Mouse (Mus musculus) frontal cortex, postnatal 25 days (tissue): ENCODE results near the gene Cfap46.

Experiments
- DNase-seq, 2 experiments: peaks; one replicate each; pipeline ENCODE4 v3.0.0; 2022; ENCODE audit warnings: low spot score in 2 of 2

The Cfap46 gene

GRCm38 (mm10) chr7:139580851-139581775 lies 102.5 kb downstream of the Cfap46 start:
- no peak for DNase-seq

DNA sequence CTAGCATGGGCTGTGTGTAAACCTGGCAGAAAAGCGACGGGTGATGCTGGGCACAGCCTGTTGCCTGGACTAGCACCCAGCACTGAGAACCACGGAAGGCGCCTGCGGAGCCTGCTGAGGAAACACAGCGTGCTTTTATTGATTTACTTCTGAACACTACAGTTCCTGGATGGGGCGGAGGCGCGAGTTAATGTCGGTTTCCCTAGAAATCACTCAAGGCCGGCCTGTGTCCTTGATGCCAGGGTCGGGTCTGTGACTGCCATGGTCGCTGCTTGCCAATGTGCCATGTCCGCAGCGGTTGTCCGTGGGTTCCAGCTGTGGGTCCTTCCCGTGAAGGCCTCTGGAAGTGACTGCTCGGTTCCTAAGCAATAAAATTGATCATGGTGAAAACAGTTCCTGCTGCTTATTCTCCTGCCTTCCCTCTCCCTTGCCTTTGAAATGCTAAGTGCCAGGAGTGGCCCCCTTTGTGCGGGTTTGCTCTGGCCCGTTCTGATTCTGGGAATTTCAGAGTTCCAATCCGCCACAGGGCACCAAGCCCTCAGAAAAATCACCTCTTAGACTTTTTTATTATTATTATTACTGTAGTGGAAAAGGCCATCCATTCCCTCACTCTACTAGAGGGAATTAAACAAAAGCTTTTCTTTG lies 104.2 kb downstream of the Cfap46 start:
- DNase-seq, result no peak

DNA sequence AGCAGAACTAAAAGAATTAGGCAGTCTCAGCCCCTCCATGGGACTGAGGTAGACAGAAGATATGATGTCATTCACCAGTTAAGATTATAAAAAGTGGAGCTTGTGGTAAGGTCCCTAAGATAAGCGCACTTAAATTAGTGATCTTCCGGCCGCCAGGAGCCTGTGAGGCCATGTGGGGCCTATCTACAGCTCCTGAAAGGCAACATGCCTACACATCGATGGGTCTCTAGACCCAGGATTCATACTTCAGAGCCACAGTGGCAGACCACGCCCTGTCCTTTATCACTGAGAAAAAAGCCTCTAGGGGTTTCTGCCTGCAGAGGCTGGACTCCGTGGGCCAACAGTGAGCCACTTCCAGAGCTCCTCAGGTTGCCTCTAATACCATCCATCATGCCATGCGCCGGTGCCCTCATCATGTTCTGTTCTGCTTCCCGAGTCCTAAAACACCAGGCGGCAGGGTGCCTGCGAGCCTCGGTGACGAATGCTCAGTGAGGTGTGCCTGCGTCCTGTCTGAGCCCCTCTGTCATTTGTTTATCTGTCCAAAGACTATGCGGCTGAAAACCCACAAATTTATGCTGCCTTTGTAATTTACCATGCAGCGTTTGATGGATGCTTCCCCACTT lies 107.4 kb downstream of the Cfap46 start:
- DNase-seq, result no peak

DNA sequence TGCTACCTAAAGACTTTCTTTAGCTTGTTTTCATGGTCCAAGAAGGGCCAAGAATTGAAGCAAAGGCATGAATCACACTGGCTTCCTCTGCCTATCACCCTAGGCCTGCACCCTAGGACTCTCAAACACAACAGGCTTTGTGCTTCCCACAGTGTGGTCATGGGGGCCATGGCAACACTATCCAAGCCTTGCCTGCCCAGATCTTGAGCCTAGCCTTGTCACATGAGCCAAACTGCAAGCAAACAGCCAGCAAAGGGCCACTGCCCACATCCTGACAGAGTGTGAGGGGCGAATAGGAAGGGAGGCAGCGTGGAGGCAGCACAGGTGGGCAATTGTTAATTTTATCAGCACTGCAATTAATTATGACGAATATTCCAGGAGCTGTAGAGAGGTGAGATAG lies 111.0 kb downstream of the Cfap46 start:
- no peak for DNase-seq

GRCm38 (mm10) chr7:139570788-139571187 lies 112.8 kb downstream of the Cfap46 start:
- no peak for DNase-seq

DNA sequence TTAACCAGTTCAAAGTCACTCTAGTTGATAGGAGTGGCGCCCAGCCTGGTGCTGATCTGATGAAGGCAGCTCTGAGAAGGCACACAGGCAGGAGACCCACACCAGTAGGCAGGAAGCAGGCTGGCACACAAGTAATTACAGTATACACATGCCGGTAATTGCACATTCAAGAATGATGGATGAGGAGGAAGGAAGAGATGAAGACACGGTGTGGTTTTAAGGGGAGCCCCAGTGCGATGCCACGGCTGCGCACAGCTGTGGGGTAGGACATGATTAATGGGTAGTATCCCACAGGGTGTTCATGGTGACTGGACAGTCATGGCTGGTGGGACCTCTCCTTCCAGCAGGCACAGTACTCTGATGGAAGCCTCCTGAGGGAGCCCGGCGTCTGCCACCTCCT lies 117.1 kb downstream of the Cfap46 start:
- DNase-seq, result no peak

- no peak for DNase-seq
Measured at GRCm38 (mm10) chr7:139565998-139566397, 117.6 kb downstream of the Cfap46 start.

- DNase-seq, result no peak
Measured at GRCm38 (mm10) chr7:139564161-139564560, 119.5 kb downstream of the Cfap46 start.

- DNase-seq, result no peak
Measured at GRCm38 (mm10) chr7:139563425-139563824, 120.2 kb downstream of the Cfap46 start.

- no peak for DNase-seq
Measured at GRCm38 (mm10) chr7:139559659-139560058, 124.0 kb downstream of the Cfap46 start.

GRCm38 (mm10) chr7:139556746-139557526 lies 126.7 kb downstream of the Cfap46 start:
- DNase-seq, result no peak

DNA sequence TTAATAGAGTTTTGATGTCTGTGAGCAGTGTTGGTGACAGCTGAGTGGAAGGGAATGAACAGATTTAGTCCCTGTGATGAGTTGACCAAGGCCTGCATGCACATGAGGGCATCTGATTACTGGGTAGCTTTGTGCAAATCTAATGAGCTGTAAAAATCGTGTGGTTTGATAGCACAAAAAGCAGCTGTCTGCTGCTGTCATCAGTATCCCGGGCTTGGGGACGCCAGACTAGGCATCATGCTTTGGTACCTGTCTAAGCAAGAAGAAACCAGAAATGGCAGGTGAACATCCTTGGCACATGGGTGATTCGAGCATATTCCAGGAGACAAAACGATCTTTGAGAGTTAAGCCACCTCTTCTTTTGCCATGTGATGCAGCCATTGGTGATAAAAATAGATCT lies 127.3 kb downstream of the Cfap46 start:
- no peak for DNase-seq

DNA sequence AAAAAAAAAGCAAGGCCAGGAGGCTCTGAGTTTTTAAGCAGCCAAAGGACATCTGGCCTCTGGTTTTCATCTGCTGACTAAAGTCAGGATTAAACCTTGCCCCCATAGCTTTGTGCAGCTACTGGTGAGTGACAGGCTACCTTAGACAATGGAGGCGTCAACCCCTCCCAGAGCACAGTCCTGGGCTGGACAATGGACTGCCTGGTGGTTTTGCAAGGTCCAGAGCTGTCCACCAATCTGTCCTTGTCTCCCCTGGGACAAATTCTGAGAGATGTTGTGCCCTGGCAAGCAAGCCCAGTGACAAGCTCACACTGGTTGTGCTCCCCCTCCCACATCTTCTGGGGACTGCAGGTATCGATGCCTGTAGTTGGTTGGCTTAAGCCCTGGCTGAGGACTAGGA lies 132.1 kb downstream of the Cfap46 start:
- no peak for DNase-seq
